In genomic region chr8:3480221-3480785, GRCm38 (mm10) we compare ENCODE assay signal across 15 mouse cellular contexts. TPM values are rescaled to one million over a fixed set of nuclear protein-coding genes. Genes with fewer than 3 reads are reported as not detected.
"Had no signal": no experiment of that assay in that cellular context is flagged by ENCODE, and none has a peak within 500 bp of the region (broad histone marks: within the 10 kb centered on the region; RNA-seq: fewer than 3 reads in every experiment).

No protein-coding gene starts in this region.

- H3K36me3 ChIP-seq: limb, embryonic 12.5 days; liver, embryonic 13.5 days; midbrain, embryonic 13.5 days; neural tube, embryonic 15.5 days had no signal

- H3K27me3 ChIP-seq: midbrain, embryonic 13.5 days; neural tube, embryonic 15.5 days had no signal

- H3K4me3 ChIP-seq: limb, embryonic 12.5 days; liver, embryonic 13.5 days; midbrain, embryonic 13.5 days; myocyte; neural tube, embryonic 15.5 days had no signal

- H3K9me3 ChIP-seq: limb, embryonic 12.5 days; liver, embryonic 13.5 days; midbrain, embryonic 13.5 days; neural tube, embryonic 15.5 days had no signal

- H3K9ac ChIP-seq: limb, embryonic 12.5 days; liver, embryonic 13.5 days; liver, postnatal 0 days; midbrain, embryonic 13.5 days; neural tube, embryonic 15.5 days had no signal

- H3K4me2 ChIP-seq: limb, embryonic 12.5 days; liver, embryonic 13.5 days; midbrain, embryonic 13.5 days; neural tube, embryonic 15.5 days had no signal

- H3K27ac ChIP-seq: limb, embryonic 12.5 days; liver, embryonic 13.5 days; midbrain, embryonic 13.5 days; neural tube, embryonic 15.5 days had no signal

- ATAC-seq: liver, postnatal 0 days; midbrain, embryonic 13.5 days had no signal

- DNase-seq: kidney, adult 18-20 months; kidney, postnatal 36 days; liver; liver, embryonic 13.5 days; liver, postnatal 0 days; right cerebral cortex, adult 18-20 months; right cerebral cortex, postnatal 25 days; thymus, adult 2 months; thymus, postnatal 25 days had no signal

RNA-seq across cellular contexts. Expression of gene Tex45, which starts 9.6 kb away (rescaled TPM):
- polyA plus RNA-seq: kidney, embryonic 14.5 days; limb, embryonic 12.5 days; liver, embryonic 13.5 days; liver, postnatal 0 days; lung, embryonic 16.5 days; myocyte had no signal
